Mouse (Mus musculus) spleen, adult 18-20 months (tissue): ENCODE data around the gene Ybx2.

Source experiments
- DNase-seq, 2 experiments: peaks; one replicate each; pipeline ENCODE4 v3.0.0; 2022; ENCODE audit warnings: mixed read lengths in 2 of 2

The Ybx2 gene

GRCm38 (mm10) chr11:69965271-69966005, 29.8 kb downstream of the Ybx2 start:
- no peak for DNase-seq

DNA sequence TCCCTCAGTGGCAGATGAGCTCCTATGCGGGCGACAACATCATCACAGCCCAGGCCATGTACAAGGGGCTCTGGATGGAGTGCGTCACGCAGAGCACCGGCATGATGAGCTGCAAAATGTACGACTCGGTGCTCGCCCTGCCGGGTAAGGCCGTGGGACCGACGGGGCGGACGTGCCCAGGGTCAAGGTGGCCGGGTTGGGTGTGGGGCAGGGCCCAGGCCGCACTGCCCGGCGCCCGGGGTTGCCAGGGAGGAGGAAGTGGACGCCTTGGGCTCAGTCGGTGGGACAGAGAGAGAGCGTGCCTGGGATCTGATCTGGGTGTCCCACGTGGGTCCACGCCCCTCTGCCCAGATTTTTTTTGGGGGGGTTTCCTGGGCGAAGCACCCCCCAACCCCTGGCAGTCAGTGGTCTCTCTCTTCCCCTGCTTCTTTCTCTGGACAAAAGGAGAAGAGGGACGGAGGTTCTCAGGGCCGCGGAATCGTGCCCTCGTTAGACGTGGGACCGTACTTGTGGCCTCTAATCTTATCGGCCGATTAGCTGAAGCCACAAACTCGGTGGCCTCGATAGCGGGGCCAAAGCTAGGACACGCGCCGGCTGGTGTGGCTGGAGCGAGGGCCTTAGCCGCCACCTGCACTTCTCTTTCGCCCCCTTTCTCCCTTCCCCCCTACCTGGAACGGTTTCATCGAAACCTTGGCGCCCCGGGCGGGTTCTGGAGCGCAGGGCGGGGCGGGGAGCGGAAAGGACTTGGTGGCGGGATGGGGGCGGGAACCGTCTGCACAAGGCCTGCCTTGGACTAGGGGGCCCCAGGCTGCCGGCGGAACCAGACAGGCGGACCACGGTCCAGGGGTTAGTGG, 30.6 kb downstream of the Ybx2 start:
- peak in 1 of 2 experiments; percentile 28 for DNase-seq

DNA sequence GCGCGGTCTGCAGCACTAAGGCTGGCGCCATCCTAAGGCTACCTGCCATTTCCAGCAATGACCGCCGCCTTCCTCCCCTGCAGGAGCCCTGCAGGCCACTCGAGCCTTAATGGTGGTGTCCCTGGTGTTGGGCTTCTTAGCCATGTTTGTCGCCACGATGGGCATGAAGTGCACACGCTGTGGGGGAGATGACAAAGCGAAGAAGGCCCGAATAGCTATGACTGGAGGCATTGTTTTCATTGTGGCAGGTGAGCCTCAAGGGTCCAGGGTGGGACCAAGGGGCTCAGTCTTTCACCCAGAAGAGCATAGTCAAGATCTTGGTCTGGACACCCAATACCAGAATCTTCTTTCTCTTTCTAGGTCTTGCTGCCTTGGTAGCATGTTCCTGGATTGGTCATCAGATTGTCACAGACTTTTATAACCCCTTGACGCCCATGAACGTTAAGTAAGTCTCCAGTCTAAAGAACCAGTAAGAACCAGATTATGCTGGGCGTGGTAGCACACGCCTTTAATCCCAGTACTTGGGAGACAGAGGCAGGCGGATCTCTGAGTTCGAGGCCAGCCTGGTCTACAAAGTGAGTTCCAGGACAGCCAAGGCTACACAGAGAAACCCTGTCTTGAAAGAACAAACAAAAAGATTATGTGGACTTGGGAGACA, 31.4 kb downstream of the Ybx2 start:
- no peak for DNase-seq

- no peak for DNase-seq
Observed at GRCm38 (mm10) chr11:69968793-69969192, 33.2 kb downstream of the Ybx2 start.

DNA sequence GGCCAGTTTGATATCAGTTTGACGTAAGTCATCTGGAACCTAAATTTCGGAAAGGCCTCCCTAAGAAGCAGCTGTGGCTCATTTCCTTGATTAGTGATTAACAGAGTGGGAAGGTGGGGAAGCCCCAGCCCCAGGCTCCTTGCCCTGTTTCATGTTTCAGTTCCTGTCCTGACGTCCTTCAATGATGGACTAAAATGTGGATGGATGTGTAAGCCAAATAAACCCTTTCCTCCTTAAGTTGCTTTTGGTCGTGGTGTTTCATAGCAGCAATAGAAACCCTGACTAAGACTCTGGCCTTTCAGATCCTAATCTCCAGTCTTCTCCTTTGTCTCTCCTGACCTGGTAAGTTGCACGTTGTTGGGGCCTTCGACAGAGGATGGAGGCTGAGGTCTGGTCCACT, 34.6 kb downstream of the Ybx2 start:
- no peak for DNase-seq

DNA sequence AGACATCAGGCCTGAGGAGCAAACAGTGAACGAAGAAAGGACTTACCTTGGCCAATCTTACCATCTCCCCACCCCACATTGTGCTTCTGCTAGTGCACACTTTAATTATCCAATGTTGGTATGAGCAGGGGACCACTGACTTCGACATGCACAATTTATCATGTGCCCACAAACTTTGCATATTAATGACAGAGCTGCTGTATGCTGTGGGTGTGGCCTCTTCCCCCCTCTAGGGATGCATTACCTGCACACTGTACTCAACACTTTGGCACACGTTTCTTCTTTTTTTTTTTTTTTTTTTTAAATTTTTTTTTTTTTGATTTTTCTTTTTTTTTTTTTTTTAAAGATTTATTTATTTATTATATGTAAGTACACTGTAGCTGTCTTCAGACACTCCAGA, 35.2 kb downstream of the Ybx2 start:
- DNase-seq = no peak

DNA sequence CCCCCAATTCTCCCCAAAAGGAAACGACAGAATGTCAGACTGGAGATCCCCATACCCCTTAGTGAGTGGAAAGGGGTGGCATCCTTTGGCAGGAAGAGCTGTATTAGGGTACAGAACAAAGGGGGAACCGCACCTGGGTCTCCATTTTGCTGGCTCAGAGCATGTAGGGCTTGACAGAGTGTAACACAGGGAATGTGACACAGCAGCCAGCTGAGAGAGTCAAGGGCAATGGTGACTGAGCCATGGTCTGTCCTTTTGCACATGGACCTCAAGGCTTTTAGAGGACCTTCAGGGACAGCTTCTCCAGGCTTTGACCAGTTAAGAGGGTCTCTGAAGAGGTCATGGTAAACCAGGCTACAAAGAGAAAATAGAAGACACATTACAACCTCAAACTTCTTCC, 39.3 kb downstream of the Ybx2 start:
- DNase-seq = no peak

GRCm38 (mm10) chr11:69976271-69976670, 40.7 kb downstream of the Ybx2 start:
- no peak for DNase-seq

DNA sequence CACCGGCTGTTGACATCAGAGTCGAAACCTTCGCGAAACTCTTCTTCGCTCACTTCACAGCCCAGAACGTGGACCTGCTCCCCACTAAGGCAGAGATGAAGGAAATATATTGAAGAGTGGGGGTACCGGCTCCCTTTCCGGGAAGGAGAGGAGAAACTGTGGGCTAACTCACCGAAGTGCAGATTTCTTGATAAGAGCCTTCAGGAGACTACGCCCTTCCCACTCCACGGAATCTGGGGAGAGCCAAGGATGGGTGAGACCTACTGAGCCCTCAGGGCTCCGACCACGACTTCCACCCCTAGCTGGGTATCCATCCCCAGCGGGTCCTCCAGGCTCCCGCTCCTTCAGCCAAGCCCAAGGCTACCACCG, 44.2 kb downstream of the Ybx2 start:
- no peak for DNase-seq

GRCm38 (mm10) chr11:69980196-69981140, 44.9 kb downstream of the Ybx2 start:
- peak; percentile 84 to 90 for DNase-seq

- DNase-seq = peak in 1 of 2 experiments; percentile 39
Observed at GRCm38 (mm10) chr11:69981141-69981762, 45.7 kb downstream of the Ybx2 start, which contains the start of gene Ctdnep1. TSS of gene Ctdnep1 (plus strand) at chr11:69981156.

GRCm38 (mm10) chr11:69982225-69982624, 46.6 kb downstream of the Ybx2 start, which contains the start of gene Elp5:
TSS of gene Elp5 (minus strand) at chr11:69982517.
- no peak for DNase-seq

DNA sequence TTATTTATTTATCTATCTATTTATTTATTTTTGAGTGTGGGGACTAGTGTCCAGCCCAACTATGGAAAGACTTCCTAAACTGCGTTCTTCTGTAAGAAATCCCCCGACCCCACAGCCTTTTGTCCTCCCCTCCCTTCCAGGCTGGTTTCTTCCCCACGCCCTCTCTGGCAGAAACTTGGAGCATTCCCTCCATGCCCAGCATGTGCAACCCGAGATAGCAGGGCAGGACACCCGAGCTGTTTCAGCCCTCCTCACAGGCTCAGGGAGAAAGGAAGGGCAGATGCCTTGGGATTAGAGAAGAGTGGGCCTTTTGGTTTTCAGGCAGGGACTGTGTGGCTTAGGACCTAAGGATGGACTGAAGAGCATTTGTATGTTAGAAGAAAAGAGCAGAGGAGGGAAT, 47.3 kb downstream of the Ybx2 start:
- no peak for DNase-seq

GRCm38 (mm10) chr11:69983377-69983776, 47.8 kb downstream of the Ybx2 start:
- no peak for DNase-seq

DNA sequence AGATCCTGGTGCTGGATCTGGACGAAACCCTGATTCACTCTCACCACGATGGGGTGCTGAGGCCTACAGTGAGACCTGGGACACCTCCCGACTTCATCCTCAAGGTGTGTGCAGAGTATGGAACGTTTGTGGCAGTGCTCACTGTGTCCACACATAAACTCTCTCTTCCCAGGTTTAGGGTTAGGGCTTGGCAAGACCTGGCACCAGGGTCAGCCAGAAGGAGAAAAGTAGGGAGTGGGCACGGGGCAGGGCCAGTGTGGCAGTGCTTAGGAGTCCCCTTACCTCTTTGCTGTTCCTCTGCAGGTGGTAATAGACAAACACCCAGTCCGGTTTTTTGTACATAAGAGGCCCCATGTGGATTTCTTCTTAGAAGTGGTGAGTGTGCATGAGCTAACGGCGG, 48.8 kb downstream of the Ybx2 start:
- DNase-seq = no peak

DNA sequence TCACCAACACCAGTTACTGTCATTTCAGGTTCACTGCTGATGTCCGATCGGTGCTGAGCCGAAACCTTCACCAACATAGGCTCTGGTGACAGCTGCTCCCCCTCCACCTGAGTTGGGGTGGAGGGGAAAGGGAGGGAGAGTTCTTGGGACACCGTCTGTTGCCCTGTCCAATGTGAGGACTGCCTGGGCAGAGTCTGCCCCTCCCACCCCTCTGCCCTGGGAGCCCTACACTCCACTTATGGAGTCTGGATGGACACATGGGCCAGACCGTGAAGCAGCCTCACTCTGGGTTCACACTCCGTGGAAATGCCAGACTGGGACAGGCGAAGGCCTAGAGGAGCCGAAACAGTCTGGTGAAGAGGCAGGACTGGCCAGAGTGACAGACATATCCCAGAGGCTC, 54.4 kb downstream of the Ybx2 start:
- no peak for DNase-seq
